Mouse (Mus musculus) embryonic facial prominence, embryonic 14.5 days (tissue): ENCODE measurements around the gene Dner. TPM values are rescaled to one million over a fixed set of nuclear protein-coding genes. Genes with fewer than 3 reads are reported as not detected.
"Not testable (repeated sequence)": the region's sequence is repeated elsewhere in the genome, so short reads cannot be mapped to it uniquely, and the experiment has no call there.

Experiments
- ATAC-seq: fragments of 200-750 bp; cut with Nextera tagmentation; 2 replicates; pipeline ENCODE4 v1.8.0; 2017; ENCODE audit warnings: low read depth, moderate number of reproducible peaks, moderate TSS enrichment
- DNase-seq: peaks from one replicate; pipeline ENCODE4 v3.0.0-alpha.2; 2015; ENCODE audit warnings: low spot score
- H3K27ac ChIP-seq: fragments of 300-500 bp; sonication (generic); replicated peaks from 2 replicates; pipeline ENCODE4 v1.5.1; 2014; ENCODE audit warnings: low read depth, mild to moderate bottlenecking, low read length, moderate library complexity
- H3K27me3 ChIP-seq: fragments of 300-500 bp; sonication (generic); replicated peaks from 2 replicates; pipeline ENCODE4 v1.6.1; 2014; ENCODE audit warnings: low read length; ENCODE audit not compliant: control insufficient read depth, insufficient read depth
- H3K36me3 ChIP-seq: fragments of 300-500 bp; sonication (generic); 2 replicates; pipeline ENCODE4 v1.6.1; 2014; ENCODE audit warnings: low read length, mixed read lengths; ENCODE audit not compliant: control insufficient read depth, insufficient read depth
- H3K4me1 ChIP-seq: fragments of 300-500 bp; sonication (generic); 2 replicates; pipeline ENCODE4 v1.6.1; 2014; ENCODE audit warnings: antibody characterized with exemption, low read length; ENCODE audit not compliant: control insufficient read depth, insufficient read depth
- H3K4me2 ChIP-seq: fragments of 300-500 bp; sonication (generic); 2 replicates; pipeline ENCODE4 v1.6.1; 2014; ENCODE audit warnings: low read depth, mild to moderate bottlenecking, low read length, moderate library complexity, mixed read lengths
- H3K4me3 ChIP-seq: fragments of 300-500 bp; sonication (generic); 2 replicates; pipeline ENCODE4 v1.5.1; 2014; ENCODE audit warnings: low read depth, mild to moderate bottlenecking, low read length
- H3K9ac ChIP-seq: fragments of 300-500 bp; sonication (generic); 2 replicates; pipeline ENCODE4 v1.6.1; 2014; ENCODE audit warnings: low read depth, mild to moderate bottlenecking, low read length, moderate library complexity, mixed read lengths
- H3K9me3 ChIP-seq: fragments of 300-500 bp; sonication (generic); 2 replicates; pipeline ENCODE4 v1.6.1; 2016; ENCODE audit warnings: low read length; ENCODE audit not compliant: control insufficient read depth
- WGBS: fragments of 180-500 bp; shearing (Covaris S2); extraction: QIAGEN DNeasy Blood & Tissue Kit; methylation state at CpG from one replicate; pipeline ENCODE4 v1.1.7; 2014; 5-methylcytosine and 5-hydroxymethylcytosine counted together
- polyA plus RNA-seq: library from polyadenylated mRNA; unstranded; fragments of >200 nt; fragmentation: Nextera tagmentation; extraction: Ambion mirVana; gene quantifications from 2 replicates; pipeline ENCODE4 v1.2.1, GENCODE M21; 2014

Dner gene
- polyA plus RNA-seq, 1 experiment from 2014 or later: 13.3 TPM

GRCm38 (mm10) chr1:84359611-84360500, 336.2 kb downstream of the Dner start:
- Histone ChIP-seq H3K4me2 (no peak overlapping the region), H3K36me3 (no peaks in the 10 kb centered on the region), H3K4me1 (no peaks in the 10 kb centered on the region), H3K9me3 (no peaks in the 10 kb centered on the region), H3K9ac (no peak overlapping the region), H3K27me3 (no peaks in the 10 kb centered on the region), H3K4me3 (no peak overlapping the region), H3K27ac (no peak overlapping the region)
- no peak for DNase-seq
- ATAC-seq: no peak
- 82% methylated on average over 6 of the region's 6 CpGs for WGBS

GRCm38 (mm10) chr1:84357216-84357615, 338.8 kb downstream of the Dner start:
- DNase-seq: no peak
- Histone ChIP-seq H3K4me2 (no peak overlapping the region), H3K9ac (no peak overlapping the region), H3K4me3 (no peak overlapping the region), H3K27me3 (no peaks in the 10 kb centered on the region), H3K36me3 (no peaks in the 10 kb centered on the region), H3K9me3 (no peaks in the 10 kb centered on the region), H3K4me1 (no peaks in the 10 kb centered on the region), H3K27ac (no peak overlapping the region)
- WGBS: 88% methylated on average over 5 of the region's 5 CpGs
- ATAC-seq: no peak

- no peak for ATAC-seq
- 92% methylated on average over 2 of the region's 2 CpGs for WGBS
Measured at GRCm38 (mm10) chr1:84350262-84350661, 345.8 kb downstream of the Dner start.

DNA sequence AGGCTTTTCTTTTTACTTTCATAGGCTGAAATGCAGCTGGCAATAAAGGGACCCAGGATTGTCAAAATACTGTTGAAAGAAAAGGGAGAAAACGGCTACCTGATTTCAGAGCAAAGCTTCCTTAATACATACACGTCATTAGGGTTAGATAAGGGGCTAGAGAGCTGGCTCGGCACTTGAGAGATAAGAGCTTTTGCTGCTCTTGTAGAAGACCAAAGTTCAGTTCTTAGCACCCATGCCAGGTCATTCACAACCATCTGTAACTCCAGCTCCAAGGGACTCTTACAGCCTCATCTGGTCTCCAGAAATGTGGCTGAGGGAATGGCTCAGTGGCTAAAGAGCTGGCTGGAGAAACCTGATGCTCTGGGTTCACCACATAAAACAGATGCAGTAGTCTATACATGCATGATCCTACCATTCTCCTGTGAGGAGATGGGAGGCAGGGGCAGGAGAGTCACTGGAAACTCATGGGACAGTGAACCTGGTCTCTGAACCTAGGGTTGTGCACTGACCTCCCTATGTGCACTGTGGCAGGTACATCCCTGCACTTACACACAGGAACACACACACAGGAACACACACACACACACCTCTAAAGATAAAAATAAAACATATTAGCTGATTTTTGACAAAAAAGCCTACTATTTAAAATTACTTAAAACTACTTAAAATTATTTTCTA, 348.1 kb downstream of the Dner start:
- WGBS: 60% methylated on average over 3 of the region's 3 CpGs
- DNase-seq: no peak
- H3K9me3 ChIP-seq: no peaks in the 10 kb centered on the region
- H3K4me1 ChIP-seq: no peaks in the 10 kb centered on the region
- no peak overlapping the region for H3K4me3 ChIP-seq
- no peak overlapping the region for H3K9ac ChIP-seq
- no peak overlapping the region for H3K27ac ChIP-seq
- H3K36me3 ChIP-seq: no peaks in the 10 kb centered on the region
- ATAC-seq: no peak
- no peaks in the 10 kb centered on the region for H3K27me3 ChIP-seq
- no peak overlapping the region for H3K4me2 ChIP-seq

More at GRCm38 (mm10) chr1:84350262-84350661, 345.8 kb downstream of the Dner start:
- no peak for DNase-seq
- Histone ChIP-seq H3K9ac (no peak overlapping the region), H3K4me3 (no peak overlapping the region), H3K9me3 (no peaks in the 10 kb centered on the region), H3K36me3 (no peaks in the 10 kb centered on the region), H3K27ac (no peak overlapping the region), H3K4me2 (no peak overlapping the region), H3K4me1 (no peaks in the 10 kb centered on the region), H3K27me3 (no peaks in the 10 kb centered on the region)

- H3K4me2 ChIP-seq, H3K9me3 ChIP-seq, H3K4me1 ChIP-seq, H3K36me3 ChIP-seq, H3K4me3 ChIP-seq, H3K27me3 ChIP-seq, ATAC-seq, DNase-seq, H3K27ac ChIP-seq, H3K9ac ChIP-seq: not testable (repeated sequence)
- WGBS: 45% methylated on average over 3 of the region's 3 CpGs
Measured at GRCm38 (mm10) chr1:84332797-84333196, 363.2 kb downstream of the Dner start.

DNA sequence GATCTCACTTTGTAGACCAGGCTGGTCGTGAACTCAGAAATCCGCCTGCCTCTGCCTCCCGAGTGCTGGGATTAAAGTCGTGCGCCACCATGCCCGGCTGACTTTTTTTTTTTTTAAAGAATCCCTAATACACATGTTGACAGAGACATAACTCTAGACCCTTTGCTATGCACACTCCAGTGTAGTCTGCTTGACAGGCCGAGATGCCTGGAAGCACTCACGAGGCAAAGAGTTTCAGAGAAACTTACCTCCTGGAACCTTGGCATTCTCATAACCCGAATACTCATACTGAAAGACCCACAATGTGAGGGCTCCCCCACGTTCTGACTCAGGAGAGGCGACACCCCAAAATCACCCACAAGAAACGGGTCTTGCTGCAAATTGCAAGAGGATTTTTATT, 364.2 kb downstream of the Dner start:
- WGBS: 88% methylated on average over 12 of the region's 12 CpGs
- ATAC-seq, H3K4me1 ChIP-seq, H3K4me2 ChIP-seq, H3K9ac ChIP-seq, H3K9me3 ChIP-seq, DNase-seq, H3K27me3 ChIP-seq, H3K27ac ChIP-seq, H3K4me3 ChIP-seq, H3K36me3 ChIP-seq: not testable (repeated sequence)

- Histone ChIP-seq H3K4me1 (0 out of 2 replicates have a peak, but pooled peaks cover 3% of the 10 kb centered on the region), H3K36me3 (no peaks in the 10 kb centered on the region), H3K27me3 (no peaks in the 10 kb centered on the region), H3K4me3 (no peak overlapping the region), H3K9me3 (no peaks in the 10 kb centered on the region), H3K4me2 (no peak overlapping the region), H3K9ac (no peak overlapping the region), H3K27ac (no peak overlapping the region)
- 25% methylated on average over 3 of the region's 3 CpGs for WGBS
- peak; percentile 50 for DNase-seq
- ATAC-seq: no peak
Measured at GRCm38 (mm10) chr1:84325309-84325708, 370.7 kb downstream of the Dner start.

DNA sequence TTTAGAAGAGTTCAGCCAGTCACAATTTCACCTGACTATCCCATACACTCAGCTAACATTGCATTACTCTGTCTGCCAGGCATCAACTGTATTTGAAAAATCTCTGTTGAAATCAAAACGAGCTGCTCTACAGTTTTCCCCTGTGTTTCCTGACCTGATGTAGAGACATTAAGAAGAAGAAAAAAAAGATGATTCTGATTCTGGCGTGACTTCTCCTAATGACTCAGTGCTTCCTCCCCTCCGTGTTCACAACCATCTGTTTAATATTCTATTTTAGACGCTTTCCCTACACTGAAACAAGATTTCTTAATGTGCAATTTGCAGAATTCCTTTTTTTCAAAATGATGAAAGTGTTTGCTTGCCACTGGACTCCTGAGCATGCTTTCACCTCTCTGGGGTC, 374.7 kb downstream of the Dner start:
- Histone ChIP-seq H3K27me3 (no peaks in the 10 kb centered on the region), H3K36me3 (no peaks in the 10 kb centered on the region), H3K4me1 (0 out of 2 replicates have a peak, but pooled peaks cover 3% of the 10 kb centered on the region), H3K4me3 (no peak overlapping the region), H3K9ac (no peak overlapping the region), H3K9me3 (no peaks in the 10 kb centered on the region), H3K27ac (no peak overlapping the region), H3K4me2 (no peak overlapping the region)
- ATAC-seq (no peak), DNase-seq (no peak)
- WGBS: 59% methylated on average over 4 of the region's 4 CpGs
